In the genomic region with DNA sequence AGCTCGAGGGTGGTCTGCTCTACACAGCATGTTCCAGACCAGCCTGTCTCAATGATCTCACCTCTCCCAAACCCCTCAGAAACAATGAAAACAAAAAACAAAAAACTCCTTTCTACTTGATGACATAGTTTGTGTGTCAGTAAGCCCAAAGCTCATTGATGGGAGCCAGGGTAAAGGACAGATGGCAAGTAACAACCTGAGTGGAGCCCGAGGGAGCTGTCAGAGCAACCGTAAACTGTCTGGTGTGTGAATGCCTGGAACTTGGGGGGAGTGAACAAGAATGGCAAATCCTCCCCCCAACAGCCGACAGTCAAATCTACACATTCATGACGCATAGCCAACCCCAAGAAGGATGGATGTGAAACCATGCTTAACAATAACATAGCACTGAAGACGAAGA, we compare ENCODE assay signal across 26 mouse cellular contexts.
DNase-seq lines count a peak whose midpoint lies in the region; ATAC-seq lines count a peak whose summit lies in the region.
"Had no signal": no experiment of that assay in that cellular context is flagged by ENCODE, and none has a peak within 500 bp of the region (broad histone marks: within the 10 kb centered on the region; RNA-seq: fewer than 3 reads in every experiment).

No protein-coding gene starts in this region.

- ATAC-seq in forebrain, embryonic 13.5 days = 0 out of 2 replicates have a peak, but pooled peaks have one; percentile 33
- no peak for ATAC-seq in forebrain, embryonic 15.5 days (replicated peaks)
- ATAC-seq in forebrain, embryonic 16.5 days = 0 out of 2 replicates have a peak, but pooled peaks have one; percentile 50
- no peak for ATAC-seq in forebrain, embryonic 11.5 days (replicated peaks; ENCODE audit: low FRiP score)
- no peak for ATAC-seq in limb, embryonic 11.5 days (ENCODE audit: insufficient number of reproducible peaks, low FRiP score, low TSS enrichment, low read depth)
- ATAC-seq: activated CD4-positive, CD25-positive, alpha-beta regulatory T cell, adult 4 months; CD4-positive, CD25-positive, alpha-beta regulatory T cell, adult 4 months; Patski had no signal

- H3K4me1 ChIP-seq in forebrain, embryonic 13.5 days = no peaks in the 10 kb centered on the region
- H3K4me1 ChIP-seq in forebrain, embryonic 15.5 days = no peaks in the 10 kb centered on the region
- H3K4me1 ChIP-seq in forebrain, embryonic 16.5 days (replicated peaks; ENCODE audit: control insufficient read depth, insufficient read depth, low read length) = peaks cover 2% of the 10 kb centered on the region; the same call in 1 of the 2 replicates
- H3K4me1 ChIP-seq in forebrain, embryonic 11.5 days (replicated peaks; ENCODE audit: control insufficient read depth, insufficient read depth, low read length) = no peaks in the 10 kb centered on the region
- H3K4me1 ChIP-seq in limb, embryonic 11.5 days (ENCODE audit: control insufficient read depth, insufficient read depth, low read length) = no peaks in the 10 kb centered on the region
- no peaks in the 10 kb centered on the region for H3K4me1 ChIP-seq in limb, embryonic 10.5 days
- H3K4me1 ChIP-seq: embryonic facial prominence, embryonic 13.5 days; embryonic facial prominence, embryonic 15.5 days had no signal

- H3K4me2 ChIP-seq in forebrain, embryonic 13.5 days = no peak overlapping the region
- H3K4me2 ChIP-seq in forebrain, embryonic 15.5 days (replicated peaks) = no peak overlapping the region
- no peak overlapping the region for H3K4me2 ChIP-seq in forebrain, embryonic 16.5 days (ENCODE audit: low read length)
- H3K4me2 ChIP-seq in forebrain, embryonic 11.5 days (ENCODE audit: low read depth, low read length, severe bottlenecking) = no peak overlapping the region
- no peak overlapping the region for H3K4me2 ChIP-seq in limb, embryonic 11.5 days (ENCODE audit: low read depth, severe bottlenecking)
- H3K4me2 ChIP-seq: embryonic facial prominence, embryonic 13.5 days; embryonic facial prominence, embryonic 15.5 days had no signal

- H3K36me3 ChIP-seq in forebrain, embryonic 13.5 days (ENCODE audit: poor library complexity, severe bottlenecking) = no peaks in the 10 kb centered on the region
- H3K36me3 ChIP-seq in forebrain, embryonic 15.5 days = no peaks in the 10 kb centered on the region
- no peaks in the 10 kb centered on the region for H3K36me3 ChIP-seq in forebrain, embryonic 16.5 days (ENCODE audit: control insufficient read depth, insufficient read depth)
- H3K36me3 ChIP-seq in forebrain, embryonic 11.5 days (ENCODE audit: control insufficient read depth, insufficient read depth, low read length) = no peaks in the 10 kb centered on the region
- no peaks in the 10 kb centered on the region for H3K36me3 ChIP-seq in limb, embryonic 11.5 days (ENCODE audit: control insufficient read depth, insufficient read depth, low read length)
- H3K36me3 ChIP-seq in limb, embryonic 10.5 days = no peaks in the 10 kb centered on the region
- H3K36me3 ChIP-seq: embryonic facial prominence, embryonic 13.5 days; embryonic facial prominence, embryonic 15.5 days; forebrain, embryonic 10.5 days; G1E had no signal

- no peak for DNase-seq in forebrain, embryonic 11.5 days (ENCODE audit: low spot score)
- DNase-seq in limb, embryonic 11.5 days (ENCODE audit: low spot score) = peak; percentile 12
- no peak for DNase-seq in limb, embryonic 10.5 days (ENCODE audit: low spot score)
- no peak for DNase-seq in spleen, adult 18-20 months
- DNase-seq: adrenal gland, adult 8-10 months; adrenal gland, postnatal 14 days; adrenal gland, postnatal 36 days; B cell, adult 2 months; cerebellum, adult 11 months; cerebellum, adult 18-20 months; cerebellum, adult 8-10 months; cerebellum, adult 9-11 months; cerebellum, postnatal 14 days; cerebellum, postnatal 36 days; embryo, embryonic 11 days had no signal

- no peaks in the 10 kb centered on the region for H3K9me3 ChIP-seq in forebrain, embryonic 13.5 days (replicated peaks)
- H3K9me3 ChIP-seq in forebrain, embryonic 15.5 days = no peaks in the 10 kb centered on the region
- no peaks in the 10 kb centered on the region for H3K9me3 ChIP-seq in forebrain, embryonic 16.5 days (ENCODE audit: control insufficient read depth, low read length)
- no peaks in the 10 kb centered on the region for H3K9me3 ChIP-seq in forebrain, embryonic 11.5 days (ENCODE audit: control insufficient read depth, low read length)
- no peaks in the 10 kb centered on the region for H3K9me3 ChIP-seq in limb, embryonic 11.5 days (ENCODE audit: control insufficient read depth, low read length)
- no peaks in the 10 kb centered on the region for H3K9me3 ChIP-seq in limb, embryonic 10.5 days (replicated peaks)
- H3K9me3 ChIP-seq: embryonic facial prominence, embryonic 13.5 days; embryonic facial prominence, embryonic 15.5 days; forebrain, embryonic 10.5 days; G1E had no signal

- no peak overlapping the region for H3K9ac ChIP-seq in forebrain, embryonic 13.5 days
- H3K9ac ChIP-seq in forebrain, embryonic 15.5 days (replicated peaks) = no peak overlapping the region
- H3K9ac ChIP-seq in forebrain, embryonic 16.5 days (replicated peaks; ENCODE audit: low read depth, low read length) = no peak overlapping the region
- no peak overlapping the region for H3K9ac ChIP-seq in forebrain, embryonic 11.5 days (ENCODE audit: low read length)
- H3K9ac ChIP-seq in limb, embryonic 11.5 days (ENCODE audit: low read length) = no peak overlapping the region
- H3K9ac ChIP-seq: embryonic facial prominence, embryonic 13.5 days; embryonic facial prominence, embryonic 15.5 days had no signal

- H3K27ac ChIP-seq in forebrain, embryonic 13.5 days = no peak overlapping the region
- no peak overlapping the region for H3K27ac ChIP-seq in forebrain, embryonic 15.5 days (replicated peaks)
- H3K27ac ChIP-seq in forebrain, embryonic 16.5 days (ENCODE audit: low read length) = no peak overlapping the region
- H3K27ac ChIP-seq in forebrain, embryonic 11.5 days (ENCODE audit: low read depth, low read length) = no peak overlapping the region
- H3K27ac ChIP-seq in limb, embryonic 11.5 days (replicated peaks; ENCODE audit: low read depth, low read length) = no peak overlapping the region
- no peak overlapping the region for H3K27ac ChIP-seq in limb, embryonic 10.5 days
- H3K27ac ChIP-seq: embryonic facial prominence, embryonic 13.5 days; embryonic facial prominence, embryonic 15.5 days; forebrain, embryonic 10.5 days had no signal

- no peaks in the 10 kb centered on the region for H3K27me3 ChIP-seq in forebrain, embryonic 13.5 days
- no peaks in the 10 kb centered on the region for H3K27me3 ChIP-seq in forebrain, embryonic 15.5 days
- no peaks in the 10 kb centered on the region for H3K27me3 ChIP-seq in forebrain, embryonic 16.5 days (replicated peaks; ENCODE audit: control insufficient read depth, insufficient read depth, low read length)
- H3K27me3 ChIP-seq in forebrain, embryonic 11.5 days (ENCODE audit: control insufficient read depth, insufficient read depth, low read length) = no peaks in the 10 kb centered on the region
- H3K27me3 ChIP-seq in limb, embryonic 11.5 days (ENCODE audit: control insufficient read depth, insufficient read depth, low read length) = no peaks in the 10 kb centered on the region
- H3K27me3 ChIP-seq in limb, embryonic 10.5 days (ENCODE audit: low read depth, poor library complexity, severe bottlenecking) = no peaks in the 10 kb centered on the region
- H3K27me3 ChIP-seq: embryonic facial prominence, embryonic 13.5 days; embryonic facial prominence, embryonic 15.5 days; Patski had no signal

- no peak overlapping the region for H3K4me3 ChIP-seq in forebrain, embryonic 13.5 days
- no peak overlapping the region for H3K4me3 ChIP-seq in forebrain, embryonic 15.5 days
- H3K4me3 ChIP-seq in forebrain, embryonic 16.5 days (replicated peaks; ENCODE audit: low read length) = no peak overlapping the region
- no peak overlapping the region for H3K4me3 ChIP-seq in forebrain, embryonic 11.5 days (ENCODE audit: low read depth, low read length)
- H3K4me3 ChIP-seq in limb, embryonic 11.5 days (ENCODE audit: low read depth, low read length) = no peak overlapping the region
- H3K4me3 ChIP-seq in limb, embryonic 10.5 days = no peak overlapping the region
- H3K4me3 ChIP-seq: embryonic facial prominence, embryonic 13.5 days; embryonic facial prominence, embryonic 15.5 days; erythroblast, embryonic 14.5 days; forebrain, embryonic 10.5 days had no signal

- WGBS in forebrain, embryonic 13.5 days = 69% methylated on average over 6 of the region's 6 CpGs
- WGBS in forebrain, embryonic 15.5 days = 58% methylated on average over 6 of the region's 6 CpGs
- 40% methylated on average over 6 of the region's 6 CpGs for WGBS in forebrain, embryonic 16.5 days
- WGBS in forebrain, embryonic 11.5 days = 73% methylated on average over 6 of the region's 6 CpGs
- 78% methylated on average over 6 of the region's 6 CpGs for WGBS in limb, embryonic 11.5 days
- WGBS in limb, embryonic 10.5 days = 74% methylated on average over 6 of the region's 6 CpGs

Comparison
In these comparisons a context has a peak if more than half of its experiments do, and no peak if none do; other contexts are left out.
1. ATAC-seq: peak in forebrain, embryonic 13.5 days (single experiment) and forebrain, embryonic 16.5 days (single experiment); none in forebrain, embryonic 15.5 days (single experiment), forebrain, embryonic 11.5 days (single experiment) and limb, embryonic 11.5 days (single experiment).